In the genomic region with DNA sequence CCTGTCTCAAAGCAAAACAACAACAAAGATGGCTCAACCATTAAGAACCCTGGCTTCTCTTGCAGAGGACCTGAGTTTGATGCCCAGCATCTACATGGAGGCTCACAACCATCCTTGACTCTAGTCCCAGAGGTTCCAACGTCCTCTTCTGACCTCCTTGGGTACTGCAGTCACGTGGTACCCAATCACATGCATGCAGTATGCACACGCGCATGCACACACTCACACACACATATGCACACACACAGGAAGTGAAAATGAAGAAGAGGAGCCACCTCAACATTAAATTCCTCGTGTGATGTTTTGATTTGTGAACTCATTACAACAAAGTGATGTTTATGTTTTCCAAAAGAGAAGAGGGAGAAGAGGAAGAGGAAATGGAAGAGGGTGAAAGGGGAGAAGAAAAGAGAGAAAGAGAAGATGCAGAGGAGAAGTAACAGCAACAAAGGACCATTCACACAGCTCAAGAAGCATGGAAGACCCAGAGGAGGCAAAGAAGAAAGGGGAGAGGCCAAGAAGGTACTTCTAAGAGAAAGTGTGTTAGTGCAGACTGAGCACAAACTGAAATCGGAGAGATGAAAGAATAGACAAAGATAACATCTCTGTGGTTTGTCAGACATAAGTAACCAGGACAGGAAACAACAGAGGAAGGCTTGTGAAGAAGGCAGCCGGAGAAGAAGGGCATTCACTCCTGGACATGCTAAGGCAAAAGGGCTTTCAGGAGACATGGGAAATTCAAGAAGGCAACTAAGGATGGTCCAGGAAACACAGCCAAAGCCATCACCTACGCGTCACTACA, we compare ENCODE assay signal across 29 mouse cellular contexts. TPM values are rescaled to one million over a fixed set of nuclear protein-coding genes. Genes with fewer than 3 reads are reported as not detected.
DNase-seq lines count a peak whose midpoint lies in the region; ATAC-seq lines count a peak whose summit lies in the region.
"Had no signal": no experiment of that assay in that cellular context is flagged by ENCODE, and none has a peak within 500 bp of the region (broad histone marks: within the 10 kb centered on the region; RNA-seq: fewer than 3 reads in every experiment).

No protein-coding gene starts in this region.

- peak; percentile 93 for ATAC-seq in inflammation-experienced regulatory T-cells, adult 6 months
- ATAC-seq in hindbrain, embryonic 16.5 days = no peak
- ATAC-seq: forebrain, embryonic 16.5 days; intestine, embryonic 16.5 days; liver, postnatal 0 days; lung, postnatal 0 days had no signal

- peaks cover 50% of the 10 kb centered on the region for H3K27me3 ChIP-seq in heart, embryonic 10.5 days (ENCODE audit: insufficient read depth, poor library complexity, severe bottlenecking)
- H3K27me3 ChIP-seq in hindbrain, embryonic 16.5 days (replicated peaks; ENCODE audit: control insufficient read depth, insufficient read depth, low read length) = no peaks in the 10 kb centered on the region; the same call in 1 of the 2 replicates
- peaks cover 16% of the 10 kb centered on the region; the same call in 1 of the 2 replicates for H3K27me3 ChIP-seq in embryonic facial prominence, embryonic 10.5 days (replicated peaks; ENCODE audit: low read depth, poor library complexity, severe bottlenecking)
- H3K27me3 ChIP-seq: stomach, embryonic 15.5 days had no signal

- peak; percentile 85 for DNase-seq in CD4-positive helper T cell, adult 2 months (ENCODE audit: low read depth, low spot score)
- peak; percentile 29 to 59 for DNase-seq in CD8-positive naive resting alpha-beta T cell, adult 2 months (ENCODE audit: low read depth in 2 of 2, low spot score in 2 of 2)
- DNase-seq in thymus, postnatal 25 days = peak; percentile 40
- DNase-seq in heart, embryonic 10.5 days (ENCODE audit: low spot score) = no peak
- DNase-seq in embryonic facial prominence, embryonic 10.5 days (ENCODE audit: low spot score) = no peak
- DNase-seq: adrenal gland, postnatal 25 days; cerebellum, adult 9-11 months; gastrocnemius, postnatal 10 days; heart, adult 11 months; heart, postnatal 36 days; kidney, adult 9 months; kidney, postnatal 25 days; liver, postnatal 0 days; retina, postnatal 1 day; right cerebral cortex, postnatal 25 days had no signal

- H3K36me3 ChIP-seq in heart, embryonic 10.5 days = no peaks in the 10 kb centered on the region
- H3K36me3 ChIP-seq in hindbrain, embryonic 16.5 days (ENCODE audit: control insufficient read depth, insufficient read depth, low read length) = peaks cover 24% of the 10 kb centered on the region
- no peaks in the 10 kb centered on the region for H3K36me3 ChIP-seq in embryonic facial prominence, embryonic 10.5 days (replicated peaks)
- H3K36me3 ChIP-seq: forebrain, embryonic 10.5 days; stomach, embryonic 15.5 days had no signal

- H3K27ac ChIP-seq in heart, embryonic 10.5 days = no peak overlapping the region
- no peak overlapping the region for H3K27ac ChIP-seq in hindbrain, embryonic 16.5 days (ENCODE audit: low read depth, low read length)
- H3K27ac ChIP-seq in embryonic facial prominence, embryonic 10.5 days (replicated peaks) = no peak overlapping the region
- H3K27ac ChIP-seq: forebrain, embryonic 10.5 days; hindbrain, embryonic 13.5 days; layer of hippocampus, adult 2 months; limb, embryonic 12.5 days; stomach, embryonic 15.5 days had no signal

- H3K4me1 ChIP-seq in heart, embryonic 10.5 days = no peaks in the 10 kb centered on the region
- no peaks in the 10 kb centered on the region for H3K4me1 ChIP-seq in hindbrain, embryonic 16.5 days (ENCODE audit: control insufficient read depth, insufficient read depth, low read depth, low read length)
- no peaks in the 10 kb centered on the region for H3K4me1 ChIP-seq in embryonic facial prominence, embryonic 10.5 days
- H3K4me1 ChIP-seq: forebrain, embryonic 10.5 days; hindbrain, embryonic 13.5 days; limb, embryonic 12.5 days; stomach, embryonic 15.5 days had no signal

- WGBS in heart, embryonic 10.5 days = 72% methylated on average over 9 of the region's 9 CpGs
- WGBS in hindbrain, embryonic 16.5 days = 81% methylated on average over 9 of the region's 9 CpGs
- 73% methylated on average over 9 of the region's 9 CpGs for WGBS in embryonic facial prominence, embryonic 10.5 days

- H3K4me3 ChIP-seq in heart, embryonic 10.5 days = no peak overlapping the region
- H3K4me3 ChIP-seq in hindbrain, embryonic 16.5 days (ENCODE audit: low read length) = no peak overlapping the region
- H3K4me3 ChIP-seq in embryonic facial prominence, embryonic 10.5 days = no peak overlapping the region
- H3K4me3 ChIP-seq: forebrain, embryonic 10.5 days; hindbrain, embryonic 13.5 days; layer of hippocampus, adult 2 months; limb, embryonic 12.5 days; stomach, embryonic 15.5 days had no signal

- no peak overlapping the region for H3K4me2 ChIP-seq in hindbrain, embryonic 16.5 days (ENCODE audit: low read length)
- H3K4me2 ChIP-seq: hindbrain, embryonic 13.5 days; limb, embryonic 12.5 days; liver, embryonic 11.5 days; midbrain, embryonic 11.5 days; stomach, embryonic 15.5 days had no signal

- no peak overlapping the region for H3K9ac ChIP-seq in hindbrain, embryonic 16.5 days (ENCODE audit: low read depth, low read length)
- H3K9ac ChIP-seq: hindbrain, embryonic 13.5 days; limb, embryonic 12.5 days; liver, postnatal 0 days; stomach, embryonic 15.5 days had no signal

- no peaks in the 10 kb centered on the region for H3K9me3 ChIP-seq in heart, embryonic 10.5 days
- no peaks in the 10 kb centered on the region for H3K9me3 ChIP-seq in hindbrain, embryonic 16.5 days (ENCODE audit: control insufficient read depth, low read length)
- no peaks in the 10 kb centered on the region; the same call in 1 of the 2 replicates for H3K9me3 ChIP-seq in embryonic facial prominence, embryonic 10.5 days
- H3K9me3 ChIP-seq: hindbrain, embryonic 13.5 days; limb, embryonic 12.5 days; stomach, embryonic 15.5 days had no signal

RNA-seq across cellular contexts. Expression of gene Sema4f, which starts 17.9 kb away (rescaled TPM):
- 1 to 10 TPM; 2.4 to 3.6 (median 3.1) TPM for polyA plus RNA-seq in inflammation-experienced regulatory T-cells, adult 6 months (2017; shearing (Covaris generic))
- 0.09 and 0.30 TPM in 2 replicates for polyA plus RNA-seq in heart, embryonic 10.5 days (2016; fragmentation: Nextera tagmentation; extraction: Ambion mirVana)
- polyA plus RNA-seq in hindbrain, embryonic 16.5 days (2015; fragmentation: Nextera tagmentation; extraction: Ambion mirVana) = 21.9 and 24.8 TPM in 2 replicates
- 1.4 and 2.1 TPM in 2 replicates for polyA plus RNA-seq in embryonic facial prominence, embryonic 10.5 days (2016; fragmentation: Nextera tagmentation; extraction: Ambion mirVana)
- polyA plus RNA-seq: heart, embryonic 14.5 days had no signal

RNA-seq across cellular contexts. Expression of gene M1ap, which starts 25.1 kb away (rescaled TPM):
- 1 to 10 TPM in 1 of 3 experiments, under 1 TPM in 1, not detected in 1; 0.17 to 1.8 TPM for polyA plus RNA-seq in inflammation-experienced regulatory T-cells, adult 6 months (2017; shearing (Covaris generic))
- 0.34 and 0.87 TPM in 2 replicates for polyA plus RNA-seq in heart, embryonic 10.5 days (2016; fragmentation: Nextera tagmentation; extraction: Ambion mirVana)
- 0.41 TPM in 1 of 2 replicates, not detected in the other for polyA plus RNA-seq in hindbrain, embryonic 16.5 days (2015; fragmentation: Nextera tagmentation; extraction: Ambion mirVana)
- 0.31 and 0.56 TPM in 2 replicates for polyA plus RNA-seq in embryonic facial prominence, embryonic 10.5 days (2016; fragmentation: Nextera tagmentation; extraction: Ambion mirVana)
- polyA plus RNA-seq: forebrain, embryonic 16.5 days; hindbrain, embryonic 13.5 days; neural tube, embryonic 11.5 days had no signal

Comparison
In these comparisons a context has a peak if more than half of its experiments do, and no peak if none do; other contexts are left out.
1. DNase-seq: peak in CD4-positive helper T cell, adult 2 months (single experiment), CD8-positive naive resting alpha-beta T cell, adult 2 months (2 of 2) and thymus, postnatal 25 days (single experiment); none in heart, embryonic 10.5 days (single experiment) and embryonic facial prominence, embryonic 10.5 days (single experiment).